Mouse (Mus musculus) lung, embryonic 14.5 days (tissue): ENCODE data around the gene Ryr1. TPM values are rescaled to one million over a fixed set of nuclear protein-coding genes. Genes with fewer than 3 reads are reported as not detected.

Source experiments
- ATAC-seq: fragments of 200-750 bp; cut with Nextera tagmentation; 2 replicates; pipeline ENCODE4 v1.8.0; 2017; ENCODE audit warnings: mild to moderate bottlenecking, moderate TSS enrichment, moderate library complexity; ENCODE audit not compliant: insufficient read depth
- DNase-seq: peaks from one replicate; pipeline ENCODE4 v3.0.0-alpha.2; 2015
- H3K27ac ChIP-seq: fragments of 300-500 bp; sonication (generic); 2 replicates; pipeline ENCODE4 v1.5.1; 2014; ENCODE audit warnings: low read depth, mild to moderate bottlenecking, moderate library complexity
- H3K27me3 ChIP-seq: fragments of 300-500 bp; sonication (generic); 2 replicates; pipeline ENCODE4 v1.6.1; 2014; ENCODE audit warnings: low read length, control low read depth; ENCODE audit not compliant: insufficient read depth
- H3K36me3 ChIP-seq: fragments of 300-500 bp; sonication (generic); 2 replicates; pipeline ENCODE4 v1.6.1; 2014; ENCODE audit warnings: control low read depth; ENCODE audit not compliant: insufficient read depth
- H3K4me1 ChIP-seq: fragments of 300-500 bp; sonication (generic); 2 replicates; pipeline ENCODE4 v1.6.1; 2014; ENCODE audit warnings: antibody characterized with exemption, control low read depth; ENCODE audit not compliant: insufficient read depth
- H3K4me2 ChIP-seq: fragments of 300-500 bp; sonication (generic); 2 replicates; pipeline ENCODE4 v1.6.1; 2014; ENCODE audit warnings: mild to moderate bottlenecking
- H3K4me3 ChIP-seq: fragments of 300-500 bp; sonication (generic); 2 replicates; pipeline ENCODE4 v1.5.1; 2014; ENCODE audit warnings: low read depth, low read length
- H3K9ac ChIP-seq: fragments of 300-500 bp; sonication (generic); 2 replicates; pipeline ENCODE4 v1.6.1; 2014
- H3K9me3 ChIP-seq: fragments of 300-500 bp; sonication (generic); 2 replicates; pipeline ENCODE4 v1.6.1; 2016; ENCODE audit warnings: low read depth, low read length, control low read depth
- CTCF ChIP-seq: IDR thresholded peaks from 2 replicates; pipeline ENCODE4 v1.5.1; 2016; ENCODE audit warnings: antibody characterized with exemption, low read depth
- WGBS: fragments of 180-500 bp; shearing (Covaris S2); extraction: QIAGEN DNeasy Blood & Tissue Kit; methylation state at CpG from one replicate; pipeline ENCODE4 v1.1.7; 2014; 5-methylcytosine and 5-hydroxymethylcytosine counted together
- polyA plus RNA-seq: library from polyadenylated mRNA; unstranded; fragments of >200 nt; fragmentation: Nextera tagmentation; extraction: Ambion mirVana; gene quantifications from 2 replicates; pipeline ENCODE4 v1.2.1, GENCODE M21; 2014

The Ryr1 gene
- polyA plus RNA-seq, 1 experiment from 2014 or later, result 0.45 TPM

DNA sequence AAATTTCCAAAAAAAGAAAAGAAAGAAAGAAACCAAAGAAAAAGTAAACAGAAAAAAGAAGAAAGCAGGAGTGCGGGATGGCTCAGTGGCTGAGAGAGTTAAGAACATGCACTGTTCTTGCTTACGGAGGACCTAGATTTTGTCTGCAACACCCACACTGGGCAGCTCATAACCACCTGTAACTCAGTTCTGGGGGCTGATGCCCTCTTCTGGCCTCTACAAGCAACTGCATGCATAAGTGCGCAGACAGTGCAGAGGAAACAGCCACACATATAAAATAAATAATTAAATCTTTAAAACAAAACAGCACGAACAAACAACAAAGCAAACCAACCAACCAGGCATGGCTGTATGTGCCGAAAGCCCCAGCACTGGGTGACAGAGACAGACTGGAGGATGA is 92.3 kb downstream of the Ryr1 start:
- no peaks in the 10 kb centered on the region for H3K9me3 ChIP-seq
- no peaks in the 10 kb centered on the region for H3K27me3 ChIP-seq
- no peak overlapping the region for H3K9ac ChIP-seq
- no peaks in the 10 kb centered on the region for H3K36me3 ChIP-seq
- peak; percentile 51 for TF ChIP-seq CTCF
- no peaks in the 10 kb centered on the region for H3K4me1 ChIP-seq
- H3K27ac ChIP-seq, result no peak overlapping the region
- WGBS, result 87% methylated on average over 5 of the region's 5 CpGs
- no peak overlapping the region for H3K4me2 ChIP-seq
- ATAC-seq (no peak), DNase-seq (peak; percentile 37)
- no peak overlapping the region for H3K4me3 ChIP-seq

DNA sequence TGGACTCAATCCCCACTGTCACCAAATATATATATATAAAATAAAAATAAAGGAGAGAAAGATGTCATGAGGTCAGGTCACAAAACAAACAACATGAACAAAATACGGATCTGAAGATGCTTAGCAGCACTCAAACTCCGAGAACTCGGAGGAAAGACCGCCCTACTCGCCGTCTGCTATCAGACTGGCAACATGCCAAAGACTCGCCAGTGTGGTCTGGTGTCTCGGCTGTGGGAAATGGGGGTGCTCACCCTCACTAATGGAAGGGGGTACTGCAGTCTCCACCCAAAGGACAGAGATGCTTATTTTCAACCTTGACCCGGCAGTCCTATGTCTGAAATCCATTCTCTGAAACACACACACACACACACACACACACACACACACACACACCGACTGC is 93.3 kb downstream of the Ryr1 start:
- WGBS, result 54% methylated on average over 10 of the region's 10 CpGs
- H3K9ac ChIP-seq, result no peak overlapping the region
- H3K4me3 ChIP-seq, result no peak overlapping the region
- no peak overlapping the region for H3K27ac ChIP-seq
- no peak overlapping the region for H3K4me2 ChIP-seq
- TF ChIP-seq CTCF, result no peak
- DNase-seq (no peak), ATAC-seq (no peak)
- H3K9me3 ChIP-seq, result no peaks in the 10 kb centered on the region
- no peaks in the 10 kb centered on the region for H3K4me1 ChIP-seq
- no peaks in the 10 kb centered on the region for H3K27me3 ChIP-seq
- H3K36me3 ChIP-seq, result no peaks in the 10 kb centered on the region

DNA sequence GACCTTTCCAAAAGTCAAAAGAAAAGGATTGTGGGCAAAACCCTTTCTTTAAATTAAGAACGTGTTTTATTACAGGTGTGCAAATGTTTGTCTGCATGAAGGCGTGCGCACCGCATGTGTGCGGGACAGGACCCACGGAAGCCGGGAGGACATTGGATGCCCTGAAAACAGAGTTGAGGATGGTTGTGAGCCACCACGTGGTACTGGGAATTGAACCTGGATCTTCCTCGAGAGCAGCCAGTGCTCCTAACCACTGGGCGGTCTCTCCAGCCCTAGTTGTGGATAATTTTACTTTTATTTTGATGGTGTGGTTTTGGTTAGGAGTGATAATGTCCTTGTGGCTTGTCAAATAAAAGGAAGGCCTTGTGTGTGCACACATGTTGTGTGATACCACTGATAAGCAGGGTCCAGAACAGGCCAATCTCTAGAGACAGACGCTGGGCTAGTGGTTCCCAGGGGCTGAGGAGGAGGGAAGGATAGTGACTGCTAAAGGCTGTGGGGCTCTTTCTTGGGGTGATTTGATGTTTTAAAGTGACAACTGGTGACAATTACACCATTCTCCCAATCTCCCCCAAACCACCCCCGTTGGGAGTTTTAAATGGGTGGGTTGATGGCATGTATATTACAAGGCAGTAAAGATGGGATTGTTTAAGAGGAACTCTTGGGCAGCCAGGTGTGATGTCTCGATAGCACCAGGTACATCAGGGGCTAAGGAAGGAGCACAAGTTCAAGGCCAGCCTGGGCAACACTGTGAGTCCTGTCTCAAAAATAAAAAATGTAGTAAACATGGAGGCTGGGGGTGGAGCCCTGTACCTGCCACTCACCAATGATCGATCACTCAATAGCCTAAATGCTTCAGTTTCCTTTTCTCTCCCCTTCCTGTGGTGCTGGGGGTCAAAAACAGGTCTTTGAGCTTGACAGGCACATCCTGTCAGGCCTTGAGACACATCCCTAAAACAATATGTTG is 95.0 kb downstream of the Ryr1 start:
- Histone ChIP-seq H3K4me1 (no peaks in the 10 kb centered on the region), H3K4me3 (no peak overlapping the region), H3K36me3 (no peaks in the 10 kb centered on the region), H3K27ac (no peak overlapping the region), H3K27me3 (no peaks in the 10 kb centered on the region), H3K9me3 (no peaks in the 10 kb centered on the region), H3K4me2 (no peak overlapping the region), H3K9ac (no peak overlapping the region)
- DNase-seq (no peak), ATAC-seq (no peak; the same call in 1 of the 2 replicates)
- TF ChIP-seq CTCF, result no peak
- 86% methylated on average over 14 of the region's 14 CpGs for WGBS

DNA sequence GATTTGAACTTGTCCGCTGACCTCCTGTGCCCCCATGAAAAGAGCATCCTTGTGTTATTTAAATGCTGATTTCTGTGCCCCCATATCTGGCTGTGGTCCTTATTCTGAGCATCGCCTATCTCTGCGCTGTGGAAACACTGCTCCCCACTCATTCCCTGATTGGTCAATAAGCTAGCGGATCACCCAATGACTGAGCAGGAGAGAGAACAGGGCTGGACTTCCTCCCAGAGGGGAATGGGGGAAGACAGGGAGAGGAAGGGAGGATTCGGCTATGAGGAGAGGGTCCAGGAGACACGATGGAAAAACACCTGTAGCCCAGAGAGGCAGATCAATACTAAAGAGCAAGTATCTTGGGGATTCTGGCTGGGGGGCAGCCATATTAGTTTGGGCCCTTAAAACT is 96.2 kb downstream of the Ryr1 start:
- no peak for TF ChIP-seq CTCF
- 74% methylated on average over 6 of the region's 6 CpGs for WGBS
- no peaks in the 10 kb centered on the region for H3K27me3 ChIP-seq
- no peak overlapping the region for H3K4me3 ChIP-seq
- H3K4me1 ChIP-seq, result no peaks in the 10 kb centered on the region
- H3K36me3 ChIP-seq, result no peaks in the 10 kb centered on the region
- H3K9ac ChIP-seq, result no peak overlapping the region
- DNase-seq, result no peak
- no peak overlapping the region for H3K4me2 ChIP-seq
- no peaks in the 10 kb centered on the region for H3K9me3 ChIP-seq
- ATAC-seq, result no peak
- no peak overlapping the region for H3K27ac ChIP-seq

DNA sequence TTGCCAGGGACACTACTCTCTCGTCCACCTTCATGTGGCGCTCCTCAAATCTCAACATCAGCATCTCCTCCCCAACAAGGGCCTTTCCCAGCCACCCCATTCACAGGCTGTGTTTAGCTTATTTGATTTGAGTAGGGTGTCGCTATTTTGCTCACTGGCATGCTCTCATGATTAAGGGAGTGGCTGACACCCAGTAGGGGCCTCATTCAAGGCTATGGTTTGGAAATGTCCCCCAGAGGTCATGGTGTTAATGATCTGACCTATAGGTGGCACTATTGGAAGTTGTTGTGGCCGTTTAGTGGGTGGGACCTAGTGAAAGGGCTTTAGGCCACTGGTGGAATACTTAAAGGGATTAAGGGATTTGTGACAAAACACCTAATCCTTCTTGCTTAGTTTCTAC is 98.2 kb downstream of the Ryr1 start:
- H3K9me3 ChIP-seq, result no peaks in the 10 kb centered on the region
- H3K4me2 ChIP-seq, result no peak overlapping the region
- no peaks in the 10 kb centered on the region for H3K4me1 ChIP-seq
- H3K27ac ChIP-seq, result no peak overlapping the region
- 68% methylated on average over 4 of the region's 4 CpGs for WGBS
- no peaks in the 10 kb centered on the region for H3K36me3 ChIP-seq
- H3K27me3 ChIP-seq, result no peaks in the 10 kb centered on the region
- H3K9ac ChIP-seq, result no peak overlapping the region
- no peak for ATAC-seq
- TF ChIP-seq CTCF, result no peak
- no peak for DNase-seq
- H3K4me3 ChIP-seq, result no peak overlapping the region

DNA sequence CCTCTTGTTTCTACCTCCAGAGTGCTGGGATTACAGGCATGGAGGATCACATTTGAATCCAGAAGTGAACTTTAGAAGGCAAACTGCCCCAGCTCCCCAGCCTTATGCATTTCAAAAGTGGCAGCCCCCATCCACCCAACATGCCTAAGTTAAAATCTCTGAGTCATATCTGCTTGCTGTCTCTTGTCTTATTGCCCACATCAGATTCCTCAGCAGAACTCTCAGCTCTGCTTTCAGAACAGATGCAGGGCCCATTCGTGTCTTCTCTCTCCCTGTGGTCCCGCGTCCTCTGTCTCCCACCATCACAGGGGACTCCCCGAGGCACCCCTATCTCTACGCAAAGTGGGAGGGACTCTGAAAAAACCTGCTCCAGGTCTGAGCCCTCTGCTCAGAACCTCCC is 98.8 kb downstream of the Ryr1 start:
- no peak for TF ChIP-seq CTCF
- WGBS, result 86% methylated on average over 5 of the region's 5 CpGs
- Histone ChIP-seq H3K27ac (no peak overlapping the region), H3K9ac (no peak overlapping the region), H3K4me3 (no peak overlapping the region), H3K36me3 (no peaks in the 10 kb centered on the region), H3K9me3 (no peaks in the 10 kb centered on the region), H3K27me3 (peaks cover 1% of the 10 kb centered on the region; the same call in 1 of the 2 replicates), H3K4me2 (no peak overlapping the region), H3K4me1 (no peaks in the 10 kb centered on the region)
- no peak for DNase-seq
- ATAC-seq, result no peak

DNA sequence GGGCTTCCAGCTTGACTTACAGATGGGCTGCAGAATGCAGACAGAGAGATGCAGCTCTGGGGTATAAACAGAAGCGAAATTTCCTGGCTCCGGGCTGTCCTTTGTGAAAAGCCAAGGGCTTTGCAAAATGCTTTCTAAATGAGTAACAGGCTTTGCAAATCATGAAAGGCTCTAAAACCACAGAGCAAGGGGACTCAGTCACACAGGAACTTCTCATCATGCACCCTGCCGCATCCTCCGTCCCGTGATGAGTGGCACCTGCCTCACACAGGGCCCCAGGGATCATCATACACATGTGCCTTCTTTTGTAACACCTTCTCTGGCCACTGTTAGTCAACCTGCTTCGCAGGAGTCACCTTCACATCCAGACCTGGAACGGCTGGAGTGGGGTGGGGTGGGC is 99.4 kb downstream of the Ryr1 start:
- no peak overlapping the region for H3K4me3 ChIP-seq
- H3K9ac ChIP-seq, result no peak overlapping the region
- no peak for TF ChIP-seq CTCF
- no peaks in the 10 kb centered on the region for H3K4me1 ChIP-seq
- H3K36me3 ChIP-seq, result no peaks in the 10 kb centered on the region
- H3K9me3 ChIP-seq, result no peaks in the 10 kb centered on the region
- no peak overlapping the region for H3K4me2 ChIP-seq
- ATAC-seq (no peak), DNase-seq (no peak)
- peaks cover 8% of the 10 kb centered on the region for H3K27me3 ChIP-seq
- 62% methylated on average over 7 of the region's 7 CpGs for WGBS
- no peak overlapping the region for H3K27ac ChIP-seq
